Mouse (Mus musculus): Measurements from ENCODE around the gene Bnip2. TPM values are rescaled to one million over a fixed set of nuclear protein-coding genes. Genes with fewer than 3 reads are reported as not detected.
"Not testable (repeated sequence)": the region's sequence is repeated elsewhere in the genome, so short reads cannot be mapped to it uniquely, and the experiment has no call there.

The Bnip2 gene
- total RNA-seq, 2 experiments from 2014 or later: 103 to 105 TPM

DNA sequence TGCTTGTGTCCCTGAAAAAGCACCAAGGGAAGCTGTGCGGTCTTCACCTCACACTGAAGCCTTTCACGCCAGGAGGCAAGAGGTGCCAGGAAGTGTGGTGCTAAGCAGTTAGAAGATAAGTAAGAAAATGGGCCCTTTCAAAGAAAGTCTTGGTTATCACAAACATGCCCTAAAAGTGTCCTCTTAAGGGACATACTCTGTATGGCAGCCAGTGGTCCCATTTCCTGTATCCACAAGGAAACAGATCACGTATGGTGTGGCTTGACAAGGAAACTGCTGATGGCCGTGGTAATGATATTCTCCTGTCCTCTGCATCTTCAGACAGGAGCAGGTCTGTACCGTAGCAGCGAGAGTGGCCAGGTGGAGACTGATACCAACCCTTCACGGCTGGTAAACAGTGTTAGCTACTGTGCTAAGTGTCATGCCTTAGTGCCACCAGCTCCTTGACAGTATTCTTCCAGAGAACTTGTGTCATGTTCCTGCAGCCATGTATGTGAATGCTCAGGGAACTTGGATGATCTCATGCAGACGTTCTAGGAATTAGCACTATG, 20.6 kb downstream of the Bnip2 start:
- DNase-seq (ENCODE audit: low spot score in 2 of 2): no peak

- DNase-seq (ENCODE audit: low spot score in 2 of 2): no peak
Observed at GRCm38 (mm10) chr9:70010781-70011473, 21.7 kb downstream of the Bnip2 start.

DNA sequence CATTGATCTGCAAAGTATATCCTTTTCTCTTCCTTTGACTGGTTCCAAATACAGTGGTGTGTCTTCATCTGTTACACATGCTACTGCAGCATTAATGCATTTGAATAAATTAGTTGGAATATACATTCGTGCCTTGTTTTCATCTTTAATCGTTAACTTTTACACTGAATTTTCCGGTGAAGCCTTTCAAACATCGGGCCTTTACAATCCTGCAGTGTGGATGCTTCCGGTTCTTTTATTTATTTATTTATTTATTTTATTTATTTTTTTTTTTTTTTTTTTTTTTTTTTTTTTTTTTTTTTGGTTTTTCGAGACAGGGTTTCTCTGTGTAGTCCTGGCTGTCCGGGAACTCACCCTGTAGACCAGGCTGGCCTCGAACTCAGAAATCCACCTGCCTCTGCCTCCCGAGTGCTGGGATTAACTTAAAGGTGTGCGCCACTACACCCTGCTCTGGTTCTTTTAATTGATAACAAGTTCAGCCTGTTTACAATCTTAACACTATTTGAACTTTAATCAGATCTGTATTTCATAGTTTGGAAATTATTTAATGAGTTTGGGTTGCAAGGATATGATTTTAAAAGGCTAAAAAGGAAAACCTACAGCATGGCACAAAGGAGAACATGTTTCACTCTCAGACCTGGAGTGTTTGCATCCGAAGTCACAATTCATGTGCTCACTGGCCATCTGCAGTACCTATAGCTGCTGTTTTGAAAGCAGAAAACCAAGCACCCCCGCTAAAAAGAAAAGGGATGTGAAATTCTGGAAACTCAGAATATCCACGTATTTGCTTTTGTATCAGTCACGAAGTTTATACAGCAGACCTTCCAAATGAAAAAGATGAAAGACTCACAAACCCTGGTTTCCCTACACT, 22.5 kb downstream of the Bnip2 start:
- no peak for DNase-seq (ENCODE audit: low spot score in 2 of 2)

DNA sequence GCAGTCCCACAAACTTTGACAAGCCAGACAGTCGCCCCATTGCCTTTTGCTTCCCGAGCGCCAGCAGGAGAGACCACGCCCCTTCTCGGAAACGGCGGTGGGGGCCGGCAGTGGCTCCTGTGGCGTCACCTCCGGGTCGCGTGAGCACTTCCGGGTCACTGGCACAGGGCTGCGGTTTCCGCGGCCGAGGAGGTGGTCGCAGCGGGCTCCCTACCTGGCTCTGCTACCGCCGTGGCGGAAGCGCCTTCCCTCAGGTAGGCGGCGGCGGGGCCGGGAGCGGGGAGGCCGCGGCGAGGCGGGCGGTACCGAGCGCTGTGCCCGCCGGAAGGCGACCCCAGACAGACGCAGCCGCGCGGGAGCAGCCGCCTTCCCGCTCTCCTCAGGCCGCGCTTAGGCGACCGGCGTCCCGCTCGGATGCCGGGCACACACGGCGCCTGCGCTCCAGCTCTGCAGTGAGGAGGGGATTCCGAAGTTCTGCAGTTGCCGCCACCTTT, 23.2 kb downstream of the Bnip2 start, which contains the start of gene Gtf2a2:
Gene Gtf2a2, plus strand, starts transcription at position 143 of the 494 bp plus-strand sequence.
- peak; percentile 91 to 93 for DNase-seq (ENCODE audit: low spot score in 2 of 2)

DNA sequence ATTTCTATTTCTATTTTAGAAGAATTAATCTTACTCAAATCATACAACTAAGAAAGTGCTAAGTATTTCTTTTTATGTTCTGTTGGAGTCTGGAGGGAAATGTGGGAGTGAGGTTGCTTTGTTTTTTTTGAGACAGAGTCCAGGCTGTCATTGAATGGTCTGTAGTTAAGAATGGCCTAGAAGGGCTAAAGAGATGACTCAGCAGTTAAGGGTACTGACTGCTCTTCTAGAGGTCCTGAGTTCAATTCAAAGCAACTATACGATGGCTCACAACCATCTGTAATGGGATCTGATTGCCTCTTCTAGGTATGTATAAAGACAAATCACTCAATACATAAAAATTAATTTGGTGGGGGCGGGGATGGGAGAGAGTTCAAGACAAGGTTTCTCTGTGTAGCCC, 26.4 kb downstream of the Bnip2 start:
- no peak for DNase-seq (ENCODE audit: low spot score in 2 of 2)

DNA sequence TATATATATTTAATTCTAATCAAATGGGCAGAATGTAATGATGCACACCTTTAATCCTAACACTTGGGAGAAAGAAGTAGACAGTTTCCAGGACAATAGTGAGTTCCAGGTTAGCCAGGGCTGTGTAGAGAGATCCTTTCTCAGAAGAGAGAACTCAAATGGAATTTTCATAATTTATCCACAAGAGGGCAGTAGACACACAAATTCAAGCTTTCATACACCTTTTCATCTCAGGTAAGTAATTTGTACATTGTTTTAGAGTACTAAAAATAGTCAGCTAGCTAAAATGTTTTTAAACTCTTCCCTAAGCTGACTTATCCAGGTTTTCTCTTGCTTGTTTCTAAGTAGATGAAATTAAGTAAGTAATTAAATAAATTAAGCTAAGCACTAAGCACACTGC, 29.6 kb downstream of the Bnip2 start:
- no peak for DNase-seq (ENCODE audit: low spot score in 2 of 2)

DNA sequence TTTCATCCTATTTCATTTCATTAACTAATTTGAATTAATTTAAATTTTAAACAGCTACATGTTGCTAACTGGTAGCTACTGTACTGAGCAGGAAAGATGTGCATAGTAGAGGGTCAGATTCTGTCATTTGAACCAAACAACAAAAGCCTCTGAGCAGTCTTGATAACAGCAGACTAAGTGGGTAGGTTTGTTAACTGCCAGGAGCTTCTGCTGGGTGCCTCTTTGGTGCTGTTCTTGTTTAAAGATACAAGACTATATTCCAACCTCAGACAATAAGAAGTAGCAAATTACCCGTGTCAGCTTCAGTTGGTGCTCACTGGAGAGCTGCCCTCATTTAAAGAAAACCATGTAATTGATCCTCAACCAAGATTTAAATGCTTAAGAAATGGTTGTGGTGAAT, 32.3 kb downstream of the Bnip2 start:
- DNase-seq (ENCODE audit: low spot score in 2 of 2): no peak

DNA sequence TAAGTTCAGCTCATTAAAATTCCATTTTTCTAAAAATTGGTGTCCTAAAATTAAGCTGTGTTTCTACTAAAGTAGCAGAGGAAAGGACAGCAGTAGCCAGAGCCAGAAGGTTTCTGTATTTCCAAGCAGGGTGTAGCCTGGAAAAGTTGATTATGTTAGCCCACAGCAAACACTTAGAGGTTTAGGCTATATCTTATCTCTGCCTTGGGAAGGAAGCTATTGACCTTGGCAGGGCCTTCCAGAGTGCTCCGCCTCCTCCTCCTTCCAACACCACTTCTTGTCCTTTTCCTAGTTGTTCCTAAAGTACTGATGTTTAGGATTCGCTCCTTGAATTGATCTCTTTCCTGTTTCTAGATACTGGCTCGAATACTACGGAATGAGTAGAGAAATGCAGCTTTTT, 32.8 kb downstream of the Bnip2 start:
- DNase-seq (ENCODE audit: low spot score in 2 of 2): no peak

- DNase-seq (ENCODE audit: low spot score in 2 of 2): not testable (repeated sequence)
Observed at GRCm38 (mm10) chr9:70023615-70024014, 34.3 kb downstream of the Bnip2 start.

DNA sequence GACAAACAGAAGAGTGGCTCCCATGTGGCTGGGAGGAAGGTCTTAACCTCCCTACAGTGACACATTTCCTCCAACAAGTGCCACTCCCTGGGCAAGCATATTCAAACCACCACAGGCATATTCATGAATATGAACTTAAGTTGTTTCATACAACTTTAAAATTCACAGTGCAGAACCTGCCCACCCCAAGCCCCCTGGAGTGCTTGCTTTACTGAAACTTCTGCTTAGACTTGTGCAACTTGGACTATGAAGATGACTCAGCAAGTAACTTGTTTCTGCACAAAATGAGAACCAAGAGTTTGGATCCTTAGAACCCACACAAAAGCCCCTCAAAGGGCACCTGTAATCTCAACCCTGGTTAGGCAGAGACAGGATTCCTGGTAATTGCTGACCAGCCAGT, 35.4 kb downstream of the Bnip2 start:
- DNase-seq (ENCODE audit: low spot score in 2 of 2): no peak

- DNase-seq (ENCODE audit: low spot score in 2 of 2): no peak
Observed at GRCm38 (mm10) chr9:70025365-70026012, 36.2 kb downstream of the Bnip2 start.

GRCm38 (mm10) chr9:70032167-70032566, 42.9 kb downstream of the Bnip2 start:
- no peak for DNase-seq (ENCODE audit: low spot score in 2 of 2)

GRCm38 (mm10) chr9:70033056-70033455, 43.8 kb downstream of the Bnip2 start:
- no peak for DNase-seq (ENCODE audit: low spot score in 2 of 2)

DNA sequence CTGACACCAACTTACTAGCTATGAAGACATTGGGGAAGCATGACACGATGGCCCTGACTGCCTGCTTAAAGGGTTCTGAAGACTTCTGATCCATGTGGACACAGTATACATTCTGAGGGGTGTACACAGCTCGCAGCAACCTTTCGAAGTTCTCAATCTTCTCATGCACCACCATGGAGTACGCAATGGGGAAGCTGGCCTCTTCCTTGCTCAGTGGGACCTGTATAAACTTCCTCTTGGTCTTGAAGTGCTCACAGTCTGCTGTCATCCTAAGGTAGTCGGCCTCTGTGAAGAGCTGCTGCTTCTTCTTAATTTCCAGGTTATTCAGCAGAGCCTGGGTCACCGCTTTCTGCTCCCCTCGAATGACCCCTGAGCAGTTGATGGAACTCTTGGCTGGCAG, 45.4 kb downstream of the Bnip2 start:
- DNase-seq (ENCODE audit: low spot score in 2 of 2): no peak

DNA sequence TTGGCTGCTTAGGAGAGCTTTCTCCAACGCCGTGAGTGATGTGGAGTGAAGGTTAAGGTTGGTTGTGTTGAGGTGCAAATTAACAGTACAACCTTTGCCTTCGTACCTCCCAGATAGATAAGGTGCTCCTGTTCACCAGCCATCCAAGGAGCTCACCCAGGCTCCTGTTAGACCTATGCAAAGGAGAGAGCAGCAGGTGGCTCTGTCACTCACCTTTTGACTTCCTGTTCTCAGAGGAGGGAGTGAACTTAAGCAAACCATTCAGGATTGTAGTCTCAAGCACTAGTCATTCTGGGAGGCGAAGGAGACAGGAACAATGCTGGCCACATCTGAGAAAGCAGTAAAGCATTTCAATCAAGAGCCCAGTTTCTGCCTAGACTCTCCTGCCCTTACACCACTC, 47.4 kb downstream of the Bnip2 start:
- no peak for DNase-seq (ENCODE audit: low spot score in 2 of 2)

GRCm38 (mm10) chr9:70037988-70038387, 48.7 kb downstream of the Bnip2 start, which contains the start of gene Gcnt3:
TSS of gene Gcnt3 (minus strand) at chr9:70038088.
- no peak for DNase-seq (ENCODE audit: low spot score in 2 of 2)

DNA sequence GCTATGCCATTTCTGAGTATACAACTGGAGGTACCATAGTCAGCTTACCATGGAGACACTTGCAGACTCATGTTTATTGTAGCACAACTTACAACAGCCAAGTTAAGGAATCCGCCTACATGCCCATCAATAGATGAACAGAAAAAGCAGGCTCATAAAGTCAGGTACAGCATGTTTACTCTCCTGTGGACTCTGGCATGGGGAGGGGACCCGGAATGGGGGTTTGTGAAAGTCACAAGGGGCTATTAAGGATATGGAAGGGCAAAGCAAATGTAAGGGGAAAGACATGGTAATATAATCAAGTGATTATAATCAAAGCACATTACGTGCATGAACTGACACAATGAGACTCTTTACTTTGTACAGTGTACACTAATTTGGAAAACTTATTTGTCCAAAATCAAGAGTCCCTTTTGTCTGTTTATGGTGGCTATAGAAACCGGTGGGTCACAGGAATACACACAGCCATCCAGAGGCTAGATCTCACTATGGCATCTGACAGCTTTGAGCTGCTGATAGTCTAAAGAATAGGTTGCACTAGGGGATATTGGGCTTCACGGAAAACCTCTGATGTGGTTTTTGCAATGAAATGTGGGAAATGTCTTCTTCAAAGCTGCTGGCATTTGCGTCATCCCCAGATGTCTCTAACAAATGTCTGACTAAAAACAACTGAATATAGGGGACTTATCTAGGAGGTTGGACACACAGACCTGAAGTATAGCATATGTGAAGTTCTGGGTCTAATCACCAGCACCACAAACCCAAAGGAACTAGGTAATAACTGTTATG, 50.5 kb downstream of the Bnip2 start:
- DNase-seq (ENCODE audit: low spot score in 2 of 2): no peak

DNA sequence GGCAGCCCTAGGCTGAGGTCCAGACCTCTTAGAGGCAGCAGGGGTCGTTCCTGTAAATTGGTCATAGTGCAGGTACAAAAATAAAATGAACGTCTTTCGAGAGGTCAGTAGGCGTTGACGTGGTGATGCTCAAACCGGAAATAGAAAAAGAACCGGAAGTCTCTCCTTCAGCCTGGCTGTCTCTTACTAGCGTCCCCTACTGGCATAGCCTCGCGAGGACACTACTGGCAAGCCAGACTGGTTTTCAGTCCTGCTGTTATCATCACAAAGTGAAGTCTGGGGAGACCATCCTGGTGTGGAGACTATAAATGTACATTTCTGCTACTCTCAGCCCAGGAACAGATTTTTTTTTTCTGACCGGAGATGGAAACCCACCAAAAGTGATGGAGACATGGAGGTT, 51.3 kb downstream of the Bnip2 start:
- no peak for DNase-seq (ENCODE audit: low spot score in 2 of 2)

DNA sequence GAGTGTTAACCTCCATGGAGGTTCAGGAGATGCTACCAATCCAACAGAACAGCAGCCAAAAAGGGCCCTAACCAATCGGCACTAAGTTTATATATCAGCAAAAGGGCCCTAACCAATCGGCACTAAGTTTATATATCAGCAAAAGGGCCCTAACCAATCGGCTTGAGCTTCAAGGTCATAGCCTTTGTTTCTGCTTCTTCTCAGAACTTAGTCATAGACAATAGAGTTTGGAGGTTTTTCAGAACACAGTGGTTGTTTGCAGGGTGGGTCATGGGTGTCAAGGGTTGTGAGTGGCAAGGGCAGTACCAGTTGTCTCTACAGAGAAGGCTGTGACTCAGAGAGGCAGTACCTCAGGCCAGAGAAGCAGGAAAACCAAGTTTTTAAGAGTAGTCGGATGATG, 52.9 kb downstream of the Bnip2 start:
- DNase-seq (ENCODE audit: low spot score in 2 of 2): no peak

- no peak for DNase-seq (ENCODE audit: low spot score in 2 of 2)
Observed at GRCm38 (mm10) chr9:70042935-70043334, 53.7 kb downstream of the Bnip2 start.

DNA sequence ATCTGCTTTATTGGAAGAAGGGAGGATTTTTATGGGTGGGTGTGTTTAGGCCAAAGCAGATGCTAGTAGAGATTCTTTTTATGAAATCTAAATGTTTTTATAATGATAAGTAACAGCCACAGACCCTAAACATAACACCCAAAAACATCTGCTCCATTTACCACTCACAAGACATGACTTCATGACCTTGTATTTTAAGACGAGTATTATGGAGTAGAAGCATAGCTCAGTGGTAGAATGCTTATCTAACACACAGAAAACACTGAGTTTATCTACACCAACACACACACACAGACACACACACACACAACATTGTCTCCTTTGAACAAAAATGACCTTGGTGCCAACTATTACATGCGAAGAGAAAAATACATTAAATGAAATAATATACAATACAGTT, 55.6 kb downstream of the Bnip2 start:
- no peak for DNase-seq (ENCODE audit: low spot score in 2 of 2)

All from adrenal gland, adult 18-20 months (tissue).